Mouse (Mus musculus) heart, embryonic 11.5 days (tissue): ENCODE measurements at regions not wholly inside any gene's neighbourhood (a gene's known extent, or its start where the extent isn't known, plus 50 kb on each side); places are given as distances from the start of the nearest gene placed in this dataset.

Experiments
- ATAC-seq: fragments of 200-750 bp; cut with Nextera tagmentation; replicated peaks from 2 replicates; pipeline ENCODE4 v1.8.0; 2017; ENCODE audit warnings: moderate library complexity; ENCODE audit not compliant: insufficient number of reproducible peaks, low FRiP score, low TSS enrichment
- H3K27ac ChIP-seq: fragments of 300-500 bp; sonication (generic); 2 replicates; pipeline ENCODE4 v1.5.1; 2014; ENCODE audit warnings: mild to moderate bottlenecking, low read depth, low read length
- H3K27me3 ChIP-seq: fragments of 300-500 bp; sonication (generic); 2 replicates; pipeline ENCODE4 v1.6.1; 2014; ENCODE audit warnings: mild to moderate bottlenecking, low read length, mixed read lengths; ENCODE audit not compliant: control insufficient read depth, insufficient read depth
- H3K36me3 ChIP-seq: fragments of 300-500 bp; sonication (generic); 2 replicates; pipeline ENCODE4 v1.6.1; 2014; ENCODE audit warnings: mild to moderate bottlenecking, low read length, moderate library complexity, mixed read lengths; ENCODE audit not compliant: control insufficient read depth, insufficient read depth
- H3K4me1 ChIP-seq: fragments of 300-500 bp; sonication (generic); 2 replicates; pipeline ENCODE4 v1.6.1; 2014; ENCODE audit warnings: low read length; ENCODE audit not compliant: control insufficient read depth, insufficient read depth
- H3K4me2 ChIP-seq: fragments of 300-500 bp; sonication (generic); 2 replicates; pipeline ENCODE4 v1.6.1; 2014; ENCODE audit warnings: mild to moderate bottlenecking, moderate library complexity
- H3K4me3 ChIP-seq: fragments of 300-500 bp; sonication (generic); 2 replicates; pipeline ENCODE4 v1.5.1; 2014; ENCODE audit warnings: low read depth, low read length
- H3K9ac ChIP-seq: fragments of 300-500 bp; sonication (generic); 2 replicates; pipeline ENCODE4 v1.6.1; 2014; ENCODE audit warnings: mild to moderate bottlenecking, low read depth, low read length, moderate library complexity
- H3K9me3 ChIP-seq: fragments of 300-500 bp; sonication (generic); replicated peaks from 2 replicates; pipeline ENCODE4 v1.6.1; 2016; ENCODE audit warnings: low read length; ENCODE audit not compliant: control insufficient read depth
- WGBS: fragments of 180-500 bp; shearing (Covaris S2); extraction: QIAGEN DNeasy Blood & Tissue Kit; methylation state at CpG from one replicate; pipeline ENCODE4 v1.1.7; 2014; ENCODE audit not compliant: insufficient replicate concordance; 5-methylcytosine and 5-hydroxymethylcytosine counted together

DNA sequence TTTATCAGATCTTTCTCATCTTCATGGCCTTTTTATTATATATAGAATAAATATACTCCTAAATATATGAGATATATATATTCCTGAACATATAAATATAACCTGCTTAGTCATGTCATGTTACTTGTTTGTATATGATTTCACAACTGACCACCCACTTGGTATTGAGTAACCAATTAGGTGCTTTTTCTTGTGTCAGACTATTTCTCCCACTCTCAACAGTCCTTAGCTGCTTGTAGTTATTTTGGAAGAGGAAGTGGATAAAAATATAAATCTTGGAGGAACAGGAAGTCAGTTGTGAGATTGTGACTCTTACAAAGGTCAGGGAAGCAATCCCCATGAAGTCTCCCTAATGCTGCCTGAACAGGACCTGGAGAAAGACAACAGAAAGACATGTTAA, 224.6 kb downstream of the Kcnj2 start:
- Histone ChIP-seq H3K27ac (no peak overlapping the region), H3K9ac (no peak overlapping the region), H3K36me3 (no peaks in the 10 kb centered on the region), H3K27me3 (no peaks in the 10 kb centered on the region), H3K9me3 (no peaks in the 10 kb centered on the region; the same call in 1 of the 2 replicates), H3K4me3 (no peak overlapping the region), H3K4me1 (no peaks in the 10 kb centered on the region), H3K4me2 (no peak overlapping the region)
- no peak for ATAC-seq

DNA sequence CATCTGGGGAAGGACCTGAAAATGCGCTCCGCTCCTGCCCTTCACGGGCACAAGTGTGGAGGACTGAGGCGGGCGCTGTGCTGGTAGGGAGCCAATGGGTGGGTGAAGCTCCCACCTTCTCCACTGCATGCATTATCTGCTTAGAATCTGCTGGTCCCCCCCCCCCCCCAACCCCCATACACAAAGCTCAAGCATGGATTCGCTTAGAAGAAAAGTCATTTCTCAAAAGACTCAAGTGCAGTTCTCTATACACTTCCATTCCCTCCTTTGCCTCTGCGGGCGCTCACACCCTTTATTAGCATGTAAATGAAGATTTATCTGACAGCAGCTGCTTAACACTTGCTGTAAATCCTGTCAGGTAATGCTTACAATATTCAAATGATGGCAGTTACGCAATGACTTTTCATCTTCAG, 230.4 kb downstream of the Kcnj2 start:
- Histone ChIP-seq H3K4me1 (no peaks in the 10 kb centered on the region), H3K27ac (no peak overlapping the region), H3K27me3 (no peaks in the 10 kb centered on the region), H3K4me2 (peak overlapping the region; percentile 54), H3K36me3 (no peaks in the 10 kb centered on the region), H3K9ac (no peak overlapping the region), H3K4me3 (no peak overlapping the region), H3K9me3 (no peaks in the 10 kb centered on the region; the same call in 1 of the 2 replicates)
- no peak for ATAC-seq
- 19% methylated on average over 9 of the region's 9 CpGs for WGBS

GRCm38 (mm10) chr11:111312802-111313201, 246.8 kb downstream of the Kcnj2 start:
- no peaks in the 10 kb centered on the region for H3K9me3 ChIP-seq
- H3K27me3 ChIP-seq: no peaks in the 10 kb centered on the region
- H3K36me3 ChIP-seq: no peaks in the 10 kb centered on the region
- no peak overlapping the region for H3K4me3 ChIP-seq
- no peaks in the 10 kb centered on the region for H3K4me1 ChIP-seq
- 47% methylated on average over 3 of the region's 3 CpGs for WGBS
- no peak overlapping the region for H3K4me2 ChIP-seq
- ATAC-seq: no peak
- no peak overlapping the region for H3K9ac ChIP-seq
- no peak overlapping the region for H3K27ac ChIP-seq

- H3K9ac ChIP-seq: no peak overlapping the region
- ATAC-seq: no peak
- no peak overlapping the region for H3K4me2 ChIP-seq
- H3K27me3 ChIP-seq: no peaks in the 10 kb centered on the region
- no peaks in the 10 kb centered on the region for H3K4me1 ChIP-seq
- no peaks in the 10 kb centered on the region for H3K36me3 ChIP-seq
- H3K27ac ChIP-seq: no peak overlapping the region
- no peaks in the 10 kb centered on the region for H3K9me3 ChIP-seq
- no peak overlapping the region for H3K4me3 ChIP-seq
- WGBS: 78% methylated on average over 3 of the region's 3 CpGs
Observed at GRCm38 (mm10) chr11:111313566-111313965, 247.6 kb downstream of the Kcnj2 start.

DNA sequence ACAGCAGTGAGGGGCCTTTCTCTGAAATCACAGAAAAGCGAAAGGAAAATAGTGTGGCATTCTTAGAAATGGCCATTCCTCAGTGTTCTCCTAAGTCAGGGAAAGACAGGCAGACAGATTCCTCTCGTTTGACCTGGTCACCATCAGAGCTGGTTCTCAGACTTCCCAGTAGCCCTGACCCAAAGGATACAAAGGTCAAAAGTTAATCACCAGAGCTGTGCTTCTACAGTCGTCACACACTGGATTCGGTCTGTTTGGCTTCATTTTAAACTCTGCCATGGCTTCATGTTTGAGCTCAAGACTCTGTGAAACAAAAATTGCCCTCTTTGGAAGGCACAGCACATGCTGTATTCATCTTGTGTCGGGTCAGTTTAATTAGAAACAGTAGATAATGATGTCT, 255.6 kb downstream of the Kcnj2 start:
- Histone ChIP-seq H3K27ac (no peak overlapping the region), H3K4me1 (no peaks in the 10 kb centered on the region), H3K4me2 (no peak overlapping the region), H3K9ac (no peak overlapping the region), H3K9me3 (no peaks in the 10 kb centered on the region), H3K4me3 (no peak overlapping the region), H3K27me3 (no peaks in the 10 kb centered on the region), H3K36me3 (no peaks in the 10 kb centered on the region)
- no peak for ATAC-seq
- WGBS: 68% methylated on average over 5 of the region's 5 CpGs

GRCm38 (mm10) chr11:111324453-111325010, 258.6 kb downstream of the Kcnj2 start:
- no peak overlapping the region for H3K9ac ChIP-seq
- WGBS: 67% methylated on average over 5 of the region's 5 CpGs

GRCm38 (mm10) chr11:111326915-111327314, 261.0 kb downstream of the Kcnj2 start:
- H3K27me3 ChIP-seq: no peaks in the 10 kb centered on the region
- H3K4me3 ChIP-seq: no peak overlapping the region
- H3K9me3 ChIP-seq: no peaks in the 10 kb centered on the region
- no peak overlapping the region for H3K4me2 ChIP-seq
- H3K27ac ChIP-seq: no peak overlapping the region
- peaks cover 3% of the 10 kb centered on the region; the same call in 1 of the 2 replicates for H3K4me1 ChIP-seq
- WGBS: 30% methylated on average over 3 of the region's 3 CpGs
- no peak overlapping the region for H3K9ac ChIP-seq
- H3K36me3 ChIP-seq: no peaks in the 10 kb centered on the region
- no peak for ATAC-seq

More at GRCm38 (mm10) chr11:111324453-111325010, 258.6 kb downstream of the Kcnj2 start:
- Histone ChIP-seq H3K4me3 (no peak overlapping the region), H3K9me3 (no peaks in the 10 kb centered on the region), H3K36me3 (no peaks in the 10 kb centered on the region), H3K27ac (no peak overlapping the region), H3K27me3 (no peaks in the 10 kb centered on the region), H3K4me1 (peaks cover 3% of the 10 kb centered on the region; the same call in 1 of the 2 replicates), H3K4me2 (no peak overlapping the region)
- no peak for ATAC-seq

DNA sequence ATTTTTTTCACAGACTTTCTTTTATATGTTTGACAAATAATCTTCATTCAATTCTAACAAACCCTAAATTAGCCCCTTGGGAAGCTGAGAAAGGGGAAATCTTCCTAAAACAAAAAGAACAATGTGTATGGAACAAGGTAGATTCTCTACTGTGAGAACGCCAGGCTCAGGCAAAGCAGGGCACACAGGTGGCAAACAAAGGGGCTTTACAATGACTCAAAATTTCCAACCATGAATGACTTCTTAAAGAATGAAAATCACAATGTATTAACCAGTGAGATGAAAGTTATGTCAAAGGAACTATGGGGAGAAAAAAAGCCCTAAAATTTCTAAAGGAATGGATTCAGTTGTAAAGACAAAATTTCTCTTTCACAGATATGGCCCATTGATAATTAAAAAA, 262.3 kb downstream of the Kcnj2 start:
- no peak overlapping the region for H3K4me3 ChIP-seq
- no peaks in the 10 kb centered on the region for H3K36me3 ChIP-seq
- H3K9me3 ChIP-seq: no peaks in the 10 kb centered on the region
- no peak overlapping the region for H3K9ac ChIP-seq
- ATAC-seq: no peak
- no peak overlapping the region for H3K27ac ChIP-seq
- no peaks in the 10 kb centered on the region for H3K27me3 ChIP-seq
- H3K4me1 ChIP-seq: peaks cover 3% of the 10 kb centered on the region; the same call in 1 of the 2 replicates
- 75% methylated on average over 1 of the region's 1 CpGs for WGBS
- no peak overlapping the region for H3K4me2 ChIP-seq

- no peaks in the 10 kb centered on the region for H3K27me3 ChIP-seq
- H3K36me3 ChIP-seq: no peaks in the 10 kb centered on the region
- no peak overlapping the region for H3K4me2 ChIP-seq
- no peak overlapping the region for H3K27ac ChIP-seq
- H3K9ac ChIP-seq: no peak overlapping the region
- ATAC-seq: no peak
- H3K4me1 ChIP-seq: peaks cover 3% of the 10 kb centered on the region; the same call in 1 of the 2 replicates
- no peaks in the 10 kb centered on the region for H3K9me3 ChIP-seq
- H3K4me3 ChIP-seq: no peak overlapping the region
Observed at GRCm38 (mm10) chr11:111331592-111331991, 265.6 kb downstream of the Kcnj2 start.
